Mouse (Mus musculus) right cerebral cortex, postnatal 4 days (tissue): ENCODE results near the gene Slc38a5.

Experiments
- DNase-seq: peaks from one replicate; pipeline ENCODE4 v3.0.0-alpha.2; 2022

The Slc38a5 gene

GRCm38 (mm10) chrX:8327124-8327523, 56.2 kb downstream of the Slc38a5 start, which contains the start of gene Ssxb10:
Gene Ssxb10 (plus strand): TSS chrX:8327424.
- DNase-seq = no peak
